Mouse (Mus musculus) forebrain, embryonic 16.5 days (tissue): Measurements from ENCODE around the gene Tmem184c. TPM values are rescaled to one million over a fixed set of nuclear protein-coding genes. Genes with fewer than 3 reads are reported as not detected.

Experiments
- ATAC-seq: fragments of 200-750 bp; cut with Nextera tagmentation; 2 replicates; pipeline ENCODE4 v1.8.0; 2017; ENCODE audit warnings: mild to moderate bottlenecking, moderate library complexity
- H3K27ac ChIP-seq: fragments of 300-500 bp; sonication (generic); 2 replicates; pipeline ENCODE4 v1.5.1; 2014; ENCODE audit warnings: low read length, control low read depth
- H3K27me3 ChIP-seq: fragments of 300-500 bp; sonication (generic); replicated peaks from 2 replicates; pipeline ENCODE4 v1.6.1; 2014; ENCODE audit warnings: low read length; ENCODE audit not compliant: control insufficient read depth, insufficient read depth
- H3K36me3 ChIP-seq: fragments of 300-500 bp; sonication (generic); 2 replicates; pipeline ENCODE4 v1.6.1; 2014; ENCODE audit not compliant: control insufficient read depth, insufficient read depth
- H3K4me1 ChIP-seq: fragments of 300-500 bp; sonication (generic); replicated peaks from 2 replicates; pipeline ENCODE4 v1.6.1; 2014; ENCODE audit warnings: low read length; ENCODE audit not compliant: control insufficient read depth, insufficient read depth
- H3K4me2 ChIP-seq: fragments of 300-500 bp; sonication (generic); 2 replicates; pipeline ENCODE4 v1.6.1; 2014; ENCODE audit warnings: mild to moderate bottlenecking, low read length, control low read depth
- H3K4me3 ChIP-seq: fragments of 300-500 bp; sonication (generic); replicated peaks from 2 replicates; pipeline ENCODE4 v1.5.1; 2014; ENCODE audit warnings: mild to moderate bottlenecking, low read length, control low read depth
- H3K9ac ChIP-seq: fragments of 300-500 bp; sonication (generic); replicated peaks from 2 replicates; pipeline ENCODE4 v1.6.1; 2014; ENCODE audit warnings: low read depth, low read length, control low read depth
- H3K9me3 ChIP-seq: fragments of 300-500 bp; sonication (generic); 2 replicates; pipeline ENCODE4 v1.6.1; 2016; ENCODE audit warnings: low read length; ENCODE audit not compliant: control insufficient read depth
- WGBS: fragments of 180-500 bp; shearing (Covaris S2); extraction: QIAGEN DNeasy Blood & Tissue Kit; methylation state at CpG from one replicate; pipeline ENCODE4 v1.1.7; 2014; 5-methylcytosine and 5-hydroxymethylcytosine counted together
- polyA plus RNA-seq: library from polyadenylated mRNA; unstranded; fragments of >200 nt; fragmentation: Nextera tagmentation; extraction: Ambion mirVana; gene quantifications from 2 replicates; pipeline ENCODE4 v1.2.1, GENCODE M21; 2015

The Tmem184c gene
- polyA plus RNA-seq, 1 experiment from 2014 or later = 74.0 TPM

DNA sequence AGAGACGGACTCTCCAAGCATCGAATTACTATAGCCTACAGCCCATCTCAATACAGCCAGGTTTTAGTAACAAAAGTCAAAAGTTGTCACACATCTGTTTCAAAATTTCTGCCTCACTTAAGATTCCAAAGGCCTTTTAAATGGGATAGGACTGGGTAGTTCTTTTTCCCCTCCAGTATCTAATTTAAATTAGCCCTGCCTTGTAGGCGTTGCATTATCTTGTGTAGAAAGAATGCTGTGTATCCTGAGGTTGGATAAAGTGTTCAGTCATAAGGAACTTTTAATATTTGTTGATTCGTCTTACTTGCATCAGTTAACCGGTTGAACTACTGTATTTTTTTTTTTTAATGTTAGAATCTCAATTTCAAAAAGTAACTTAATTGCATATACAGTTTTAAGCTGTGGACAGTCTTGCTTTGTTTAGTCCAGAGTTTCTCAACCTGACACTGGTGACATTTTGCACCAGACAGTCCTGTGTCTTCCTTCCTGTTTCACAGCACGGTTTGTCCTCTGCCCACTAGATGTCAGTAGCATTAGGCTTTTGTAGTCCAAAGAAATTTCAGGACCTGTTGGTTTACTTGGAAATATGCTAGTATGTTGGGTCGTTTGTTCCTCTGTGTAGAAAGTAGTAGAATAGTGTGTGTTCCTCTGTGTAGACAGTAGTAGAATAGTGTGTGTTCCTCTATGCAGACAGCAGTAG, 60.5 kb downstream of the Tmem184c start:
- peaks cover 14% of the 10 kb centered on the region for H3K4me1 ChIP-seq
- peak overlapping the region; percentile 76 for H3K4me2 ChIP-seq
- H3K27me3 ChIP-seq = no peaks in the 10 kb centered on the region
- WGBS = 20% methylated on average over 7 of the region's 7 CpGs
- H3K27ac ChIP-seq = no peak overlapping the region
- peak overlapping the region; percentile 100 for H3K4me3 ChIP-seq
- ATAC-seq = no peak
- peaks cover 22% of the 10 kb centered on the region for H3K36me3 ChIP-seq
- peak overlapping the region; percentile 97 for H3K9ac ChIP-seq
- no peaks in the 10 kb centered on the region for H3K9me3 ChIP-seq

DNA sequence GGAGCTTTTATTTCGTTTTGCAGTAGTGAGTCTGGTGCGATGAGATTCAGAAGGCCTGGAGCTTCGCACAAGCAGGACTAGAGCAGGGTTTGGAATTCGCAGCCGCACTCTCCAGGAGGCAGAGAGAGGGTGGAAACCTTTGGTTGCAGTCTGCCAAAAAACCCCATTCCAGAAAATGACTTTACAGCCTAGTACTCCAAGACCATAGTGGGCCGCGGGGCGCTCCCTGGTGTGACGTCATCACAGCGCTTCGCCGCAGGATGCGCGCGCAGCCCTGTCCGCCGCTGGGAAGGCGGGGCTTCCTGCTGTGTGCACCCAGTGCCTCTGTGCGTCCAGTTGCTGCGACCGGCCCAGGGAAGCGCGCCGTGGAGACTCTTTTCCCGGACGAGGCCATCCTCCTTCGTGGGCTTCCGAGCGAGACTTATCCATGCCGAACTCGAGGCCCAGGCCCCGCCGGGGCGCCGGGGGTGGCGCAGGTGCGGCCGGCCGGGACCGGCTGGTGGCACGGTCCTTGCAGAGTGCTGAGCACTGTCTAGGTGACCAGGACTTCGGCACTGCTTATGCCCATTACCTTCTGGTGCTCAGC, 61.3 kb downstream of the Tmem184c start, which contains the start of gene Prmt9:
Prmt9 (plus strand) TSS at position 277 of the 586 bp plus-strand sequence.
- Histone ChIP-seq H3K27me3 (no peaks in the 10 kb centered on the region), H3K36me3 (peaks cover 22% of the 10 kb centered on the region), H3K4me1 (peaks cover 14% of the 10 kb centered on the region), H3K4me2 (peak within 1 kb of the TSS; percentile 76), H3K4me3 (peak within 1 kb of the TSS; percentile 100), H3K9me3 (no peaks in the 10 kb centered on the region), H3K9ac (peak within 1 kb of the TSS; percentile 97), H3K27ac (peak within 1 kb of the TSS; percentile 75)
- ATAC-seq = peak; percentile 96
- WGBS = 3% methylated on average over 42 of the region's 42 CpGs

Other genes with a start within 250 kb of the Tmem184c start
- 3.7 and 3.9 TPM in 2 replicates for gene Arhgap10, start 92.7 kb downstream of the Tmem184c start, polyA plus RNA-seq
- 28.5 and 28.6 TPM in 2 replicates for gene Prmt9, start 61.3 kb downstream of the Tmem184c start, polyA plus RNA-seq
- gene Ednra, start 113.8 kb upstream of the Tmem184c start, polyA plus RNA-seq = 4.3 and 4.6 TPM in 2 replicates